Mouse (Mus musculus) thymus, adult 2 months (tissue): Measurements from ENCODE around the gene Aoc3.

ENCODE experiments used
- CTCF ChIP-seq: fragments of 200-500 bp; IDR thresholded peaks from 2 replicates; pipeline ENCODE4 v1.5.1; 2012; ENCODE audit warnings: mild to moderate bottlenecking, control low read depth, low read length, moderate library complexity, borderline replicate concordance; ENCODE audit not compliant: control insufficient read depth, poor library complexity, insufficient read depth; ENCODE audit errors: extremely low read depth
- POLR2A ChIP-seq: fragments of 200-500 bp; IDR thresholded peaks from 2 replicates; pipeline ENCODE4 v1.6.1; 2012; ENCODE audit warnings: mild to moderate bottlenecking, low read length, control low read depth, moderate library complexity; ENCODE audit not compliant: control insufficient read depth, poor library complexity, insufficient read depth; ENCODE audit errors: extremely low read depth

DNA sequence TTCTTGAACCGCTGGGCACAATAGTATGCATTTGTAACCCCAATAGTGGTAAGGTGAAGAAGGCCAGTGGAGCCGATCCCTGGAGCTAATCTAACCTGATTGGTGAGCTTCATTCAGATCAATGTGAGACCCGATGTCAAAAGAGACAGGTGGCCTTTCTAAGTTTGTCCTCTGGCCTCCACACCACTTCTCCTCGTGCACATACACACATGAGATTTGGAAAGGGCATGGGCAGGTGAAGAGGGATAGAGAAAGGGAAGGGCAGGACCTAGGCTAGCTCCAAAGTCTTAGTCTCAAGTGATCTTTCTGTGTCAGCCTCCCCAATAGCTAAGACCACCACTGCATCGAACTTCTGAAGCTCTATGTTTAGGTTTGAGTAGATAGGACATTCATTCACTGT lies 39.7 kb downstream of the Aoc3 start:
- TF ChIP-seq POLR2A (no peak), CTCF (no peak)
